Mouse (Mus musculus) T-helper 2 cell (primary cell): Measurements from ENCODE around the gene Spib.

Source experiments
- in situ Hi-C: fragments of 300-600 bp; cut with MboI, MseI; formaldehyde crosslinking; loops from one replicate; pipeline ENCODE4 v1.15.1; 2025; ENCODE audit warnings: high pct_unique_total_duplicates

Gene Spib

GRCm38 (mm10) chr7:44549621-44550408 lies 17.9 kb upstream of the Spib start:
- in situ Hi-C loops: loop anchor here (5.0 to 10.0 kb wide), 3 partner anchors 53 to 345 kb away; partner anchors contain the start of genes Atf5, Emc10, Fam71e1 and Fuz

- in situ Hi-C loops: no loop called here
Observed at GRCm38 (mm10) chr7:44548497-44549087, 16.7 kb upstream of the Spib start, which contains the start of gene Pold1. TSS of gene Pold1 (minus strand) at chr7:44548849.

- in situ Hi-C loops: no loop called here
Observed at GRCm38 (mm10) chr7:44547725-44548124, 15.9 kb upstream of the Spib start.

- in situ Hi-C loops: no loop called here
Observed at GRCm38 (mm10) chr7:44547041-44547440, 15.2 kb upstream of the Spib start.

GRCm38 (mm10) chr7:44546274-44546673 lies 14.4 kb upstream of the Spib start:
- in situ Hi-C loops: no loop called here

GRCm38 (mm10) chr7:44543071-44543470 lies 11.2 kb upstream of the Spib start:
- in situ Hi-C loops: no loop called here

- in situ Hi-C loops: no loop called here
Observed at GRCm38 (mm10) chr7:44542555-44542954, 10.7 kb upstream of the Spib start.

GRCm38 (mm10) chr7:44538756-44539624 lies 7.1 kb upstream of the Spib start:
- in situ Hi-C loops: no loop called here

GRCm38 (mm10) chr7:44537496-44537895 lies 5.6 kb upstream of the Spib start:
- in situ Hi-C loops: no loop called here

- in situ Hi-C loops: no loop called here
Observed at GRCm38 (mm10) chr7:44537009-44537408, 5.1 kb upstream of the Spib start.

- in situ Hi-C loops: no loop called here
Observed at GRCm38 (mm10) chr7:44536590-44536968, 4.7 kb upstream of the Spib start.

- in situ Hi-C loops: no loop called here
Observed at GRCm38 (mm10) chr7:44535657-44536589, 4.1 kb upstream of the Spib start.

GRCm38 (mm10) chr7:44534656-44535441 lies 3.0 kb upstream of the Spib start:
- in situ Hi-C loops: no loop called here

GRCm38 (mm10) chr7:44534242-44534641 lies 2.4 kb upstream of the Spib start:
- in situ Hi-C loops: no loop called here

- in situ Hi-C loops: no loop called here
Observed at GRCm38 (mm10) chr7:44533746-44534045, 1.8 kb upstream of the Spib start.

GRCm38 (mm10) chr7:44532918-44533745 lies 1.3 kb upstream of the Spib start:
- in situ Hi-C loops: no loop called here

- in situ Hi-C loops: no loop called here
Observed at GRCm38 (mm10) chr7:44531207-44531606, 664 bp downstream of the Spib start.

- in situ Hi-C loops: no loop called here
Observed at GRCm38 (mm10) chr7:44530507-44530906, 1.4 kb downstream of the Spib start.

GRCm38 (mm10) chr7:44529518-44529917 lies 2.4 kb downstream of the Spib start:
- in situ Hi-C loops: no loop called here
